Mouse (Mus musculus) central nervous system, embryonic 11.5 days (tissue): Measurements from ENCODE around the gene Sephs2. TPM values are rescaled to one million over a fixed set of nuclear protein-coding genes. Genes with fewer than 3 reads are reported as not detected.

Source experiments
- polyA plus RNA-seq: library from polyadenylated mRNA; depleted of rRNA; stranded (reverse); fragments of >200 nt; gene quantifications from 2 replicates; pipeline ENCODE4 v1.2.3, GENCODE M21; 2012; rRNA removed

Gene Sephs2
- 31.3 and 38.0 TPM in 2 replicates for polyA plus RNA-seq

DNA sequence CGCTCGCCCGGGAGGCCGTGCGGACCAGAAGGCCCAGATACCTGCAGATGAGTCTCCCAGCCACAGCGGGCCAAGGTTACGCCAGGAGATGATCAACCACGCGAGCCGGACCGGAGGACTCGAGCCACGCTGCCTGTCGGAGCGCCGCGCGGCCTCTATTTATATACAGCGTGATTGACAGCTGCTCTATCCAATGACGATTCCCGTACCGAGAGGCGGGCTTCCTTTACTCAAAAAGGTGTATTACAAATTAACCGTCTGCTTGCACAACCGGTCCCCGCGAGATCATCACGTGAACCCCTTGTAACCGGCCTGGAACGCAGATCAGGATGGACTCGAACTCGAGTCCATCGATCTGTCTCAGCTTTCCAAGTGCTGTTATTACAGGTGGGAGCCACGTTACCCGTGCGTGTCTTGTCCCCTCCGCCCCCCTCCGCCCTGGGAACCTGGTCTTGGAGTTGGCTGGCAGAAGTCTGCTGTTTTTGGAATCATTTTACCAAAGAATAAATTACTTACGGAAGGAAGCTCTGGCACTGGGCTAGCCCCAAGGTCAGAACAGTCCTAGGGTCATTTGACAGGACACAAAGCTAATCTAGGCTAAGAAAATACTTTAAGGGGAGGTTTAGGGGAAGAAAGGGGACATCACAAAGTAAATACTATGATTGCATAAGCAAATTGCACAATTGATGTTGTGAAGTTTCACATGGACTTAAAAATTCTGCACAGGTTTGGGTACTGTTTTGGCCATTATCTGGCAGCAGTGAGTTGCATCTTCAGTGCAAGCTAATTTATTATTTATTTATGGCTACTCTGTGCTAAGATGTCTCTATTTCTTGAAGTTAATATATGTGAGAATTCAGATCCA is at the start of gene Sephs2:
TSS of gene Sephs2 (minus strand) at position 131 of the 865 bp plus-strand sequence.

DNA sequence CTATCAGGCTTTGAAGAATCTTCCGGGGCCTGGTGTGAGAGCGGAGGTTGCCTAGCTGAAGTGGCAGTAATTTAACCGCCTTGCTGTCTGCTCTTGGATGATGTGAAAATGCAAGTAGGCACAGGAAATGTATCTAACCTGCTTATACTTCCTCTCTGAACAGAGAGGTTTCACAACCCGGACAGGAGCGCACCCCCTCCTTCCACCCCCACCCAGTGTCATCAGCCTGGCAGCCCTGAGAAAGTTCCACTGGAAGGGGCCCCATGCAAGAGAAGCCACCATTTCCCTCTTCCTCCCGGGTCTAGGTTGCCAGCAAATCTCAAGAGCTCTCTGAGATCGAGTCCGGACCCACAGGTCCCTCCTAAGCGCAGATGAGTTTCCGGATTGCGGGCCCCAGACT is 22.2 kb upstream of the Sephs2 start, which contains the start of gene Itgal:
TSS of gene Itgal (plus strand) at position 163 of the 400 bp plus-strand sequence.

DNA sequence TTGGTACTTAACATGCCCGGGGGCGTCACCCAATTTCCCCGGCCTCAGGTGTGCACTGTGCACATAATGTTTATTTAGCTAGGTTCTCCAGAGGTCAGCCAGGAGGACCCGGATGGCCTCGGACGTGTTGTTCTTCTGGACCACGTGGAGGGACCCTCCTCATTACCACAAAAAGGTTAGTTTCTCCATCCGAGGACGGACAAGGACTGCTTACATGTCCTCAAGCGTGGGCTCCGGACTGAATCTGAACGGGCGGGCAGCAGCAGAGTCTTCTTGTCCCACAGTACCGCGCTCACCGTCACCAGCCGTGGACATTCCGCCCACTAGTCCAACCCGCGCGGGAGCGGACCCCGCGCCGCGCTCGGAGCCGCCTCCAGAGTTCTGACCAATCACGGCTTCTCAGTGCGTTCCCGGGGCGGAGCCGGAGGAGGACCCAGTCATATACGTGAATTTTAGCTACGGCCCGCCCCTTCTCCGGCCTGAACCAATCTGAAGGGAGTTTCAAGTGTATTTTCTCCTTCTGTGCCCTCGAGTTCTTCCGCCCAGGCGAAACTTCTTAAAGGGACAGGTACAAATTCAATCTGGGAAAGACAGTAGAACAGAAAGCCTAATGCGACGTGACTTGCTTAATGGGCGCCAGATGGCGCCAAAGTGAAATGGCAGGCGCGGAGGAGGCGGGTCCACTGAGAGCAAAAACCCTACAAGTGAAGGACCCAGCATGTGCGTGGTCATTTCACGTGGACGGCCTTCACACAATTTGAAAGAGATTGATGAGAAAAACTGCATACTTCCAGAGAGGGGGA is 13.3 kb downstream of the Sephs2 start, which contains the start of gene Dctpp1:
TSS of gene Dctpp1 (minus strand) at position 401 of the 803 bp plus-strand sequence.

DNA sequence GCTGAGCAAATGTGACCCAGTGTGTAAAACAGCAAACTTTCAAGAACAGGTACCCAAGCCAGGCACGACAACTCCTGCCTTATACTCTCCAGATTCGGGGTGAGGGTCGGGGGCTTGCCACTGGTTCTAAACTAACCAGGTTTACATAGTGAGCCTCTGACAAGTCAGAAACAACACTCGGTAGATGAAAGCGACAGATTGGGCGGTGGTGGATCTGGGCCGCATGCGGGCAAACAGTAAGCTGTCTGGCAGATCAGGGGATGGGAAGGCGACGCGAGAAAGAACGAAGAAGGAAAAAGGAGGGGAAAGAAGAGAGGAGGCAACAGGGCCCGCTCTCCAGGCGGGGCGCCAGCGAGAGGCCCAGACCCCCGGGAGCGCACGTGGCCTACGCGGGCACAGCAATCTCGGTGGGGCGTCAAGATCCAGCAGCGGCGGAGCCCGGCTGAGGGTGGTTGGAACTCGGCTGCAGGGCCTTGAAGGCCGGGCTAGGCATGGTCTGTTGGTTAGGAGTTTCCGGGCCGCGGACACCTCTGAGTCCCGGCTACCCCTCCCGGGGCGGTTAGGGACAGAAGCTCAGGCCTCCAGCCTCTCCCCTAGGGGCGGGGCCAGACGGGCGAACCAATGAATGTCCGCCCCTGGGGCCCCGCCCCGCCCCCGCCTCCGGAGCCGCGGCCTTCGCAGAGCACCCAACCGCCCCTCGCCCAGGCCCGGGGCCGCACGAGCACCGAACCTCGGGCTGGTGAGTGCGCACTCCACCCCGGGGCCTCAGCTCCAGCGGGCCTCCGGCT is 29.8 kb downstream of the Sephs2 start, which contains the start of gene Zfp771:
TSS of gene Zfp771 (plus strand) at position 405 of the 788 bp plus-strand sequence.

DNA sequence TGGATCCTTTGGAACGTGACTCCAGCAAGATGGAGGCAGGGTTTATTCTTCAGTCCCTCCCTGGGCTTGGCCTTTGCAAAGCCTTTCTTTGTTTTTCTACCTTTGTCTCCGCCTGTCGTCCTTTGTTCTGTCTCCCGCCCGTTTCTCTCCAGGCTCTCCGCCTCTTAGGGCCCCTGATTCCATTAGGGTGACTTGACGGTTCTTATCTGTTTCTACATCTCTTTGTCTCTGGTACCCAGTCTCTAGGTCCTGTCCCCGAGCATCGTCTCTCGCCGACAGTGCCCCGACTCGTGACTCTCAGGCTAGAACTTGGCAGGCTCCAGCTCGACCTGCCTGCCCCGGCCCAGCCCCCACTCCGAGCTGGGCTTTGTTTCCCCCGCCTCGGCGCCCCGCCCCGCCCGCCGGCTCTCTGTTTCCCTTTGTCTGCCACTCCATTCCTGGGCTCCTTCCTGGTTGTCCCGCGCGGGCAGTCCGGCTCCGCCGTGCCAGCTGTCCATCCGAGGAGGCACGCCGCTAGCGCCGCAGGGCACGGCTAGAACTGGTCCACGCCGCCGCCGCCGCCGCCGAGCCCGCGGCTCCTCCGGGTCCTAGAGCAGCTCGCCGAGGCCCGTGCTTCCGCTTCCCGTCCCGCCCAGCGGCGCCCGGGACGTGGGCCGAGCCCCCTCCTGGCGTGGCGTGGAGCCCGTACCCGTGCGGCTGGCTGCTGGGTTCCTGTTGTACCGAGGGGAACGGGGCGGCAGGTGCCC is 41.1 kb downstream of the Sephs2 start, which contains the start of the genes Zfp553 and Sept1:
TSS of gene Zfp553 (plus strand) at position 440 of the 746 bp plus-strand sequence.
TSS of gene Sept1 (minus strand) at position 509 of the 746 bp plus-strand sequence.

Other genes starting within 250 kb of the Sephs2 start
- 298 and 328 TPM in 2 replicates for gene Maz, start 247.0 kb downstream of the Sephs2 start, polyA plus RNA-seq
- 99.9 and 158 TPM in 2 replicates for gene Kif22, start 231.6 kb downstream of the Sephs2 start, polyA plus RNA-seq
- 0.22 TPM in 1 of 2 replicates, not detected in the other for gene Zg16, start 186.7 kb downstream of the Sephs2 start, polyA plus RNA-seq
- 1.0 and 1.3 TPM in 2 replicates for gene AI467606, start 182.7 kb downstream of the Sephs2 start, polyA plus RNA-seq
- 4.3 and 7.2 TPM in 2 replicates for gene Qprt, start 151.8 kb downstream of the Sephs2 start, polyA plus RNA-seq
- gene Spn, start 136.2 kb downstream of the Sephs2 start, polyA plus RNA-seq: 0.93 and 1.4 TPM in 2 replicates
- gene Cd2bp2, start 78.0 kb downstream of the Sephs2 start, polyA plus RNA-seq: 152 and 184 TPM in 2 replicates
- gene Tbc1d10b, start 65.6 kb downstream of the Sephs2 start, polyA plus RNA-seq: 50.6 and 52.5 TPM in 2 replicates
- gene Mylpf, start 65.2 kb downstream of the Sephs2 start, polyA plus RNA-seq: 12.1 and 97.1 TPM in 2 replicates
- gene Zfp553, start 41.0 kb downstream of the Sephs2 start, polyA plus RNA-seq: 33.8 and 38.9 TPM in 2 replicates
- 35.5 and 61.6 TPM in 2 replicates for gene Sept1, start 40.9 kb downstream of the Sephs2 start, polyA plus RNA-seq
- 66.0 and 76.1 TPM in 2 replicates for gene Zfp771, start 29.8 kb downstream of the Sephs2 start, polyA plus RNA-seq
- 125 and 147 TPM in 2 replicates for gene Dctpp1, start 13.3 kb downstream of the Sephs2 start, polyA plus RNA-seq
- gene Itgal, start 22.2 kb upstream of the Sephs2 start, polyA plus RNA-seq: 1.0 and 1.4 TPM in 2 replicates
- gene Zfp768, start 71.5 kb upstream of the Sephs2 start, polyA plus RNA-seq: 33.5 and 37.3 TPM in 2 replicates
- gene Zfp747, start 102.0 kb upstream of the Sephs2 start, polyA plus RNA-seq: 7.2 and 7.9 TPM in 2 replicates
- 2.7 and 3.5 TPM in 2 replicates for gene 9130019O22Rik, start 113.1 kb upstream of the Sephs2 start, polyA plus RNA-seq
- 5.4 and 7.4 TPM in 2 replicates for gene E430018J23Rik, start 119.6 kb upstream of the Sephs2 start, polyA plus RNA-seq
- 4.3 and 5.6 TPM in 2 replicates for gene Zfp764, start 132.8 kb upstream of the Sephs2 start, polyA plus RNA-seq
- 18.0 and 18.7 TPM in 2 replicates for gene Zfp688, start 148.0 kb upstream of the Sephs2 start, polyA plus RNA-seq
- 10.8 and 12.9 TPM in 2 replicates for gene Zfp689, start 175.1 kb upstream of the Sephs2 start, polyA plus RNA-seq
- 68.6 and 71.9 TPM in 2 replicates for gene Prr14, start 185.6 kb upstream of the Sephs2 start, polyA plus RNA-seq
- 31.3 and 33.7 TPM in 2 replicates for gene Fbrs, start 205.1 kb upstream of the Sephs2 start, polyA plus RNA-seq
- gene Srcap, start 237.9 kb upstream of the Sephs2 start, polyA plus RNA-seq: 27.1 and 30.8 TPM in 2 replicates
- gene Gm42715, start 245.5 kb upstream of the Sephs2 start, polyA plus RNA-seq: 28.0 and 80.1 TPM in 2 replicates